Mouse (Mus musculus): ENCODE results near the gene Speer4d.
"Not testable (repeated sequence)": the region's sequence is repeated elsewhere in the genome, so short reads cannot be mapped to it uniquely, and the experiment has no call there.

Gene Speer4d

DNA sequence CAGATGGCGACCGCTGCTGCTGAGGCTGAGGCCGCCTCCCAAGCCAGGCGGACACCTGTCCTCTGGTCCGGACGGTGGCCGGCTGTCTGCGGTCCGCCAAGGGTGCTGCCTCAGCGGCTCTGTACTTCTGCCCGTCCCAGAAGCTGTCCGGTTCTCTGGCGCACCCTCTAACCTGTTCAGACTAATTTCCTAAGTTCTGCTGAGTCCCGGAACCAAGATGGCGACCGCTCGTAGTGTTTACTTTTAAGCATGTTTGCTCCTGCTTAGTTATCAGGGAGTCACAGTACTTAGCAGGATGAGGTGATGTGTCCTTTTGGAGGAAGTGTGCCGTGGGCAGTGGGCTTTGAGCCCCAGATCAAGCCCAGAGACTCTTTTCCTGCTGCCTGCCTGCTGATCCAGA, 51.9 kb downstream of the Speer4d start:
- DNase-seq (ENCODE audit: low spot score) = not testable (repeated sequence)
